Mouse (Mus musculus): ENCODE data around the gene Barhl2.

Barhl2 gene

DNA sequence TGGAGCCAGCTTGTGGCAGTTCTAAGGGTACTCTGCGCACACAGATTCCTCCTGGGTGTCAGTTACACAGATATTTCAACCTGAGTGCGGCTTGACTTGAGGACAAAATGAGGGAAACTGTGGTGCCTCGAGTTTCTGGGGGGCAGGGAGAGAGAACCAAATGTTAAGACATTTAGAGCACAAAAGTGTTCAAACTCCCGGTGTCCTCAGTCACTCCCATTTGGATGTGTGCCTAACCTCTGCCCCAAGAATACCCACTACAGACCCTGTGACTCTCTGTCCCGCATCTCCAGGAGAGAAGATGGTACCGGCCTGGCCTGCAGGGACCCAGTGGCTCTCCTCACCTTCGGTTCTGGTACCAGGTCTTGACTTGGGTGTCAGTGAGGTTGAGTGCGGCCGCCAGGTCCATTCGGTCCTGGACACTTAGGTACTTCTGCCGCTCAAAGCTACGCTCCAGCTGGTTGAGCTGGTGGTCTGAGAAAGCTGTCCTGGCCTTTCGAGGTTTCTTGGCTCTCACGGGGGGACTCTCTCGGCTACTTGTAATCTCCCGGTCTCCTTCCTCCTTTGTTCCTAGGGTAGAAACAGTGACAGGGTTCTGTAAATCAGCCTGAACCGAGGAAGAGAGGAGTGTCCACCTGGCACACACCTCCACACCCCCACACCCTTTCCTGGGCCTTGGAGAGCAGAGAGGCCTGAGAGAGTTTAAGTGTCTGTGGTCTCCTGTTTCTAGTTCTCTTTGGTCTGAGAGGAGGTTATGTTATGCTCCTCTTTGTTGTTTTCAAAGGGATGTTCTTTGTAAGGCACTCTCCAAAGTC is 2.7 kb downstream of the Barhl2 start:
- intact Hi-C loops (cut with DNase I): no loop called here

DNA sequence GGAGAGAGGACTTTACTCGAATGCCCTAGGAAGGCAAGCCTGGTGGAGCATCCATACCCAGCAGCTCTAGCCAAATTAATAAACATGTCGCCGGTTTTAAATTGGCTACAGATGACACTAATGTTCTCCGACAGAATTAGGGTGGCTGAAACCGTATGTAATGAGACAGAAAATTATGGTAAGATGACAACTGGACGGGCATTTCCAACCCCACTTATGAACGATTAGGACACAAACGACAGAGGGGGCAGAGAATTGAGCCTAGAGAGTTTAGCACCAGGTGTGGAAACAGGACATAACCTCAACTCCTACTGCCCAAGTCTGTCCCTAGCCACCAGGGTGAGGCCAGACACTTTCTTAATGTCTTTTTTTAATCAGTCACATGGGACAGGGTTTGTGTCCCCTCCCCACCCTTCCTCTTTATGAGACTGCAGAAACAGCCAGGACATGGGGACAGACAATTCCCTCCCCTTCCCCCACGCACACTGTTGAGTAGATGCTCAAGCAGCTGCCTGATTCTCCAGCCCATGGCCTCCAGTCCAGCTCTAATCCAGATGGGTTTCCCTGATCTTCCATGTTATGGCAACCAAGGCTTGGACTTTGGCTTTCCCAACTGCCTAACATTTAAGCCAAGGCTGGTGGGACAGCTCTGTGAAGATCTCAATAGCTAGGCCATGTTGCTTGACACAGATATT is 3.4 kb downstream of the Barhl2 start:
- intact Hi-C loops (cut with DNase I): no loop called here

DNA sequence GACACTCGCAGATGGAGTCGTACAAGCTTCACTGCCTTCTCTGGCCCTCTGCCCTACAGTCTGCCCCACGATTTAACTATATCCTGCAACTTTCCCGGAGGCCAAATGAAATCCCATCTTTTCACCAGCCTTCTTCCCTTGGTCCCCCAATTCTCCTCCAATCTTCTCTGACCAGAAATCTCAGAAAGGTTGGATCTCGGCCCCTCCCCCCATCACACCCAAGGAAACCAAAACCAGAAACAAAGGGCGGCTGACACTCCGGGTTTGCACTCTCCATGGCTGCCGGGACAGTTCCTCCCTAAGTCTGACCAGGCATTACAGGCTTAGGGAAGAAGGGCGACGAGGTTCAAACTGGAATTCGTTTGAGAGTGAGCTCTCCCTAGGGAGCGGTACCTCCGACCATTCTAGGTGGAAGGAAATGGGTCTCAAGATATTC is 4.1 kb downstream of the Barhl2 start:
- intact Hi-C loops (cut with DNase I): no loop called here

DNA sequence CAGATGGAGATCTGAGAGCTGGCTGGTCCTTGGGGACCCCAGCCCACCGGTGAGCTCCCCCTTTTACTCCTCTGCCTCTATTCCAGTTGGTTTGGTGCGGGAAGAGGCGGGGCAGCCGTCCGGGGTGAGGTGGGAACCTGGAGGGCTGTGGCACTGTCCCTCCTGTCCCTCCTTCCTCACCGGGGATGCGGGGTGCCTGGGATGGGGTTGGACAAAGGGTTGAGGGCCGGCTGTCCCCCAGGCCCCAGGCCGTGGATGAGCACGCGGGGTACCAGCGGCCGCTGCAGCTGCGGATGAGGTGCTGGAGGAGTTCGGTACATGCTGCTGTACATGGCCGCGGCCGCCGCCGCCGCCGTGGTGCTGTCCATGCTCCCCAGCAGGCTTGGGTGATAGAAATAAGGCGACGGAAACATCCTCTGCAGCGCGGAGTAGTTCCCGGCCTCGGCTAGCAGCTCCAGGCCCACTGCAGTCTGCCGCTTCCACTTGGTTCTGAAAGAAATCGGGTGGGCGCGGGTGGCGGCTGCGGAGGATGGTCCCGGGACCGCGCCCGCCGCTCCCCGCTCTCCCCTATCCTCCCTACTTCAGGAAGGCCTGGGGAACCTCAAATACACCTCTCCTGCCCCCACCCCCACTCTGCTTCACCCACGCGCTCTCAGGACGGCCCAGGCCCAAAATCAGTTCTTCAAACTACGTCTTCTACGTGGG is 4.6 kb downstream of the Barhl2 start:
- intact Hi-C loops (cut with DNase I): no loop called here

DNA sequence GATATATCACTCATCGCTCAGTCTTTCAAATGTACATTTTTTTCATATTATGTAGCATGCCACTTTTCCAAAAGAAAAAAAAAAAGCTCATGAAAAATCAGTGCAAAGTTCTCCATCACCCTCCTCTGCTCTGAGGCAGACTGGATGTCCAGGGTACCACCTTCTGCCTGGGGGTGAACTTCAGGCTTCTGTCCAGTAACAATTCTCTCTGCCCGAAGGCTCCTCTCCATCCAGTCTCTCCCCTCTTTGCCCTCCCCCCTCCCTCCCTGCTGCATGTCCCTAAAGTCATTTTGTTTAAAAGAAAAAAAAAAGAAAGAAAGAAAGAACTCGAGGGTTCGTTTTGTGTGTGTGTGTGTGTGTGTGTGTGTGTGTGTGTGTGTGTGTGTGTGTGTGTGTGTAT is 5.3 kb downstream of the Barhl2 start:
- intact Hi-C loops (cut with DNase I): no loop called here

DNA sequence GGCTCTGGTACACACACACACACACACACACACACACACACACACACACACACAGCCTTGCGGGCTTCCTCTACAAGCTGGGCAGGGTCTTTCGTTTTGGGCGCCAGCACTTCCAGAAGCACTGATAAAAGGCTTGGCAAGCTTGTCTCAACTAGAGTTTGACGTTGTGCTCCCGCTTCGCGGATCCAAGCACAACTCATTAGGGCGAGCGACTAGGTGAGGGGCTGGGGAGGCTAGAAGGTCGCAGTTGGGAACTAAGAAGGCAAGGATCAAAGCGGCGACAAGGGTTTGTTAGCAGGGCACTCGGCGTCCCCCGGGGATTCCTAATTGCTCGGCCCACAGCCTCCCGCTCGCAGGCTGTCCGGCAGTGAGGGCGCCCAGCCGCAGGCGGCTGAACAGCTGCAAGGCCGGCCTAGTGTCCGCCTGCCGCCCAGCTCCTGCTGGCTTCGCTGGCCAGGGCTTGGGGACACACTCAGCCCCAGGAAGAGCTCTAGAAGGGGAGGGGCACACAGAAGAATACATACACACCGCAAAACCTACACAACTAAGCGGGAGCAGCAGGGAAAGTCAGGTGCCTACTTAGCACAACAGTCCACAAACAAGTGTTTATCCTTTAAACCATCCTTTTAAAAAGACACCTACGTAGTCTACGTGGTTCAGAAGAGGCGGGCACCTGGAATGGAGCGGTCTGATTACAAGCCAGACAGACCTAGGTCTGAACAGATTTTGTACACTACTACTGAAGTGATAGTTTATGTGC is 6.1 kb downstream of the Barhl2 start:
- intact Hi-C loops (cut with DNase I): no loop called here

DNA sequence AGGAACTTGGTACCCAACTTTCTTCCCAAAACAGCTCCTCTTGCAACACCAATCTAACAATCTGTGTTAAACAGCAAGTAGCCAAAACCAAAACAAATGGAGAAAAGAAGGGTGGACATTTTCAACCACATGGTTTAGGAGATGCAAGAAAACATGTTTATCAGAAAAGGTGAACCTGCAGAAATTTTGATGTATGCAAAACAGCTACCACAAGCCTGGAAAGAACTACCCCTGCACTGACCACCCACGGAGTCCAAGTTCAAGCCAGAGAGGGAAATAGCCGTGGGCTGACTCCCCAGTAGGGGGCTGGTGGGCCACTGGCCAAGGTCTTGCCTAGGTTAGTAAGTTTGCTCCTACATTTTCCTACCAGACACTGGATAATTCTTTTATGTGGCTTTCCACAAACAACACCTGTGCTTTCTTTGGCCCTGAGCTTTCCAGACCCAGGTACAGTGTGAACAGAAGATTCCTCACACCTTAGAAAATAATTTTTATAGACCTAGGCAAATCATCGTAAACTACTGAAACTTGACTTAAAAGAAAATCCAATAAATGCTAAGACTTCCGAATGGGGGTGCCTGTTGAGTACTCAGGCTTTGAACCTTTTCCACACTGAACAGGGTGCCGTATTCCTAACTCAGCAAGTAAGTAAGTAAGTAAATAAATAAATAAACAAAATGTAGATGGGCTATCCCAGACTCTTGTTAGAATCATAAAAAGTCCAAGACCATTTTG is 7.4 kb downstream of the Barhl2 start:
- intact Hi-C loops (cut with DNase I): no loop called here

DNA sequence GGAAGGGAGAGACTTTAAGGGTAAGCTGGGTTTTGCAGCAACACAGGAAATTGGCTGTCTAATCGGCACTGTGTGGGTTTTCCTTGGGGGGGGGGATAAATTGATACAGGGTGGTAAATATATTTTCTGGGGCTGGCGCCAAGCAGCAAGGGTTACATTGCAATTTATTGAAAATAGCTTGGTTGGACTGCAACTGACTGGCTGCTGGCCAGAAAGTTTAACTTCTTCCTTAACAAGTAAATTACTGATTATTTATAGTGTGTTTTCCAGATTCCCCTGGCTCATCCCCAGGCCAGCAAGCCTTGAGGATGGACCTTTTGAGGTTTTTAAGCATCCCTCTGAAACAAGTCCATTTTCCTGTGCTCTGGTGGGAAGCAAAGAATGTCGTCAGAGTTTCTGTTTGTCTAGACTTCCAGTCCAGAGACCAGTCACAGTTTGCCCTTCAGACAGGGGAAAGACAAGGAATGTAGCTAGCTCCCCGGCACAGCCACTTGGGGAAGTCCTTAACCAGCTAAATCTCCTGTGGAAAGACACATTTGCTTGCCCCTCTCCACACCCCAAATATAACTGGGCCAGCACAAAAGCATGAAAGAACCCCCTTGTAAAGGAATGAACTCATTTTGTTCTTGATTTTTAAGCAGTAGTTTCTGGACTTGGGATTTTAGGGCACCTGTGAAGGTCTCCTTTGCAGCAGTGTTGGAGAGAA is 8.1 kb downstream of the Barhl2 start:
- intact Hi-C loops (cut with DNase I): no loop called here

DNA sequence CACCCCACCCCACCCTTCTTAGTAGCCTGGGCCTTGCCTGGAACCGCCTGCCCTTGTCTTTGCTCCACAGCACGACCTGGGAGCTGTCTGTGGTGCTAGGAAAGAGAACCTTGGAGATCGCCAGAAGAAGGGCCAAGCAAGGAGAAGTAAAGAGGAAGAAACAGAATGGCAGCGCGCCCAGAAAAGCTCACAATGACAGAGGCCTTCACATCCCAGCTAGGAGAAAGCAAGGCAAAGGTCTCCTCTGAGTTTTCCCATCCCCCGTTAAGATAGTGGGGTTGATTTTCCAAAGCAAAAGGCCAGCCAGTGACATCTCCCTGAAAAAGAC is 9.2 kb downstream of the Barhl2 start:
- intact Hi-C loops (cut with DNase I): no loop called here

DNA sequence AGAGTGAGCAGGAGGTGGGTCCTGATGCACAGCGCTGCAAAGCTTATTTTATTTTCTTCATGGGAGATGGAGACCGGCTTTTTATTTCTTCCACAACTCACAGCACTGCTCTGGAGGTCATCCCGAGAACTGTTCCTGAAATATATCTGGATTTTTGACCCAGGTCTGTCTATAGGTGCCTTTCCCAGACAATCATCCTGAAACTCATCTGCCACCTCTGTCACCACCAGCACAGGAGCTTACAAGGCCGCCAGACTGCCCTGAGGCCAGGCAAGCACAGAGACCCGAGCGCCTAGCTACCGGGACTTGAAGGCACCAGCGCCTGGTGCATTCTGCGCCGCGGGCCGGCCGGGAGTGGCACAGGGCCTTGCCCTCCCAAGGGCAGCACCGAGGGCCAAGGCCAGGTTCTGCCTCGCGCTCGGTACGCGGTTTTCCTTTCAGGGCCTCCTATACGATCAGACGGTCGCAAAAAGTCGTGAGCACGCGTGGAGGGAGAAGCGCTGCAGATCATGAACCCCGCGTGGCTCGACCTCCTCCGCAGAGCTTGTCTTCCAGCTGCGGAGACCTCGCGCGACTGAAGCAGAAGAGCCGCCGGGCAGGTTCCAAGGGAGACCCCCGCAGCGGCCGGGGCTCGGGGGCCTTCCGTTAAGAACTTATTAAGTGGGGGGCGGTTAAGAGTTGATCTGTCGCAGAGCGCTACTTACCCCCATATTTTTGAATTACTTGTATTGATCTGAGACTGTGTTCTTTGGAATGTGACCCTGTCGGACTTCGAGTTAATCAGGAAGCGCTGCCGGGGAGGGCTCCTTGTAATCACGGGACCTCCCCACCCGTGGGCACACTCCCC is 9.8 kb downstream of the Barhl2 start:
- intact Hi-C loops (cut with DNase I): no loop called here

DNA sequence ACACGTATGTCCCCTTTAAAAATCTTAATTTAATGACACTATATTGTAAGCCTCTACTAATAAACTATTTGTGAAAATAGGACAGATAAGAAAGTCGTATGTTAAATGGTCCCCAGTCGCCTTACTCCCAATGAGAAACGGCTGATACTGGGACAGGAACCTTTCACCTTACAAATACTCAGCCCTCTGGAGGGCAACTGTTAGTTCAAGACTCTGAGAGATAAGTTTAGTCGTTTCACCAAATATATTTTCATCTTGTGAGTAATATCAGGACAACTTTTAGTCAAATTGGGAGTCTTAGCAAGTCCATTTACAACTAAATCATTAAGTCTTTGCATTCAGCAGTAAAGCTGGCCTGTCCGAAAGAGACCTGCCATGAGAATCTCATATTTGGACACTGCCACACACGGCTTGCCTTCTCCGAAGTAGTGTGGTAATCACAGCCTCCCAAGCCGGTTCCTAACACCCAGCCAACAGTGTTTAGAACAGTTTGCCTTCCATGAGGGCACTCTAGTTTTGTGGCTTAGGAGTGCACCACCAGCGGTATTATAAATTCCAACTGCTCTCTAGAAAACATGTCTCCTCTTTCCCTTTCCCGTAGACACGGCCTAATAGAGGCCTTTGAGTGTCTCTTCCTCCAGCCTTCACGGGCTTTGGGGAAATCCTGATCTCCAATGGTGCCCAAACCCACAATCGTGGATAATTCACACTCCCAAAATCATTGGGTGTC is 10.7 kb downstream of the Barhl2 start:
- intact Hi-C loops (cut with DNase I): no loop called here

DNA sequence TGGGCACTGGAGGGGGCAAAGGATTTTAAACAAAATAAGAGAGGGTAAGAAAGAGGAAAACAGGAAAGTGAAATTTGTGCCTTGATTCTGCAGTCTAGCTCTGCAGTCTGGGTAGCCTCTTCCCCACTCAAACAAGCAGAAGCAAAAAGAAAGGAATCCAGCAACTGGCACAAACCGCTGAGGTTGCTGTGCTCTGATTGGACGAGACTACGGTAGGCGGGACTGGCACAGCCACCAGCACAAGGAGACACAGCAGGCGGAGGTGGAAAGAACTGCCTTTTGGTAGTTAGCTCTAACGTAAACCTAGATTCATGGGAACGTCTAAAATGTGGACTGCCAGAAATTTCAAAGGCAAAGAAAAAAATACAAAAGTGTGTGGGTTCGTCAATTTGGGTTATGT is 11.4 kb downstream of the Barhl2 start:
- intact Hi-C loops (cut with DNase I): no loop called here

DNA sequence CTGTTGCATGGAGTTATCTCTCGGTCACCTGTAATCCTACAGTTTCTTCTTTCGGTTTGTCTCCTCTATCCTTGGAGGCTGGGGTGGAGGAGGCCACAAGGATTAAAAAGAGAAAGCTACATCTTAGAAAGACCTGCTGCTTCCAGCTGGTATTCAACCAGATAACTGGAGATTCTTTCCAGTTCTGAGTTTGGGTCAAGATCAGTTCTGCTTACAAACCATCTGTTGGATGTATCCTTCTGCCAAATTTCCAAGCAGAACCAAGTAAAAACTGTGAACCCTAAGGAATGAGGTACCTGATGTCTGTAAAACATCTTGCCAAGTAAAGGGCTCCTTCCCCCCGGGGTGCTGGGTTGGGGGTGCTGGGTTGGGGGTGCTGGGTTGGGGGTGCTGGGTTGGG is 12.3 kb downstream of the Barhl2 start:
- intact Hi-C loops (cut with DNase I): no loop called here

DNA sequence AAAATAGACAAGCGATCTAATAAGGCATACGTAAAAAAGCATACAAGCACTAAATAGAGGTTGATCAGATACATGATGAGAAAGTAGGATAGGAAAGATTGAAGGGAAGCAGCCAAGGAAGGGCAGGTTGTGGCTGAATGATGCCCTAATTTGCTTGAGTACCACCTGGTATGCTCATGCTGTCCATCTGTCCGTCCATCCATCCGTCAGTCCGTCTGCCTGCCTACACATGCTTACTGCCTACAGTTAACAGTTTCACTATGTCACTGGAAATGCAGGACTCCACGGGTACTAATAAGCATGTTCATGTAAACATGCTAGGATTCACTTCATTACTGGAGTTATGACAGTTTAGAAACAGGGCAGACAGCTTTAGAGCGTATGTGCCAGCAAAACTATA is 19.1 kb downstream of the Barhl2 start:
- intact Hi-C loops (cut with DNase I): no loop called here

DNA sequence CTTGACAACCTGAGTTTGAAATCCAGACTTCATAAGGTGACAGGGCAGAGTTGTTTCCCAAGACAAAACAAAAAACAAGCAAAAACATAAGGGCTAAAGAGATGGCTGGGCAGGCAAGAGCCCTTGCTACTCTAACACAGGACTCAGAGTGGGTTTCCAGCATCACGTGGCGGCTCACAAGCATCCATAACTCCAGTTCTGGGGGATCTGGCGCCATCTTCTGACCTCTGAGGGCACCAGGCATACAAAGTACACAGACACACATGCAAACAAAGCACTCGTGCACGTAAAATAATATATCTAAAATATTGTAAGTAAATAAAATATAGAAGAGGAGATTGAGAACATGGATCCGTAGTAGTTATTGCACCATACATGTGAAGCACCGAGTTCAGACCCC is 31.9 kb downstream of the Barhl2 start:
- intact Hi-C loops (cut with DNase I): no loop called here

DNA sequence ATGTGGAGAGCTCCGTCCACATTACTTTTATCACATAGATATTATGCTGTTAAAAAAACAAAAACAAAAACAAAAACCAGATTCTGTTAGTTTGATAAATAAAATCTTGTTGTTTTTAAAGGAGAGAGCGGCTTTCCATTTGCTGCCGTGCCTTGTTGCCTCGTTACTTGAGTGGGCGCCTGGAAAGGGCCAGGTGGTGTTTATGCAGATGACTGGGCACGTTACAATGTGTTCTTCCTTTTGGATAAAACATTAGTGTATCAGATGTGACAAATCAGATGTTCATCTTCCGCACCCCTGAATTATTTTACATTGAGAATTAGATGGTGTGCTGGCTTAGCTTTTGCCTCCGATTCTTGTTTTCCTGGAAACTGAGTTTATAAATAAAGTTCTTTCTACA is 37.1 kb downstream of the Barhl2 start:
- intact Hi-C loops (cut with DNase I): no loop called here

DNA sequence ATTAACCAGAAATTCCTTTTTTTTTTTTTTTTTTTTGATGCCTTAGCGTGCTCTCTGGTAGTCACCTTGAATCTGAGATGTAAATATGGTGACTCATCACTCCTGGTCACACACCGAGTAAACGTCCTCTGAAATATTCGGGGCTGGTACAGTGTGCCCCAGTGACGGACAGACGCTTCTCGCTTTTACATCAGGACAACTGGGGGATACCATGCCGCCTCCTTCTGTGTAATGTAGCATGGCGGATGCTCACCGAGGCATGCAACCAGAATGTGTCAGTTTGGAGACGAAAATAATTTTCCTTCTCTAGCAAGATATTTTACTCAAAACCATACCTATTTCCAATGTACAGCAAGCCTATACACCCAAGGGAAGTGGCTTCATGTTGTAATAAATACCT is 37.6 kb downstream of the Barhl2 start:
- intact Hi-C loops (cut with DNase I): no loop called here

DNA sequence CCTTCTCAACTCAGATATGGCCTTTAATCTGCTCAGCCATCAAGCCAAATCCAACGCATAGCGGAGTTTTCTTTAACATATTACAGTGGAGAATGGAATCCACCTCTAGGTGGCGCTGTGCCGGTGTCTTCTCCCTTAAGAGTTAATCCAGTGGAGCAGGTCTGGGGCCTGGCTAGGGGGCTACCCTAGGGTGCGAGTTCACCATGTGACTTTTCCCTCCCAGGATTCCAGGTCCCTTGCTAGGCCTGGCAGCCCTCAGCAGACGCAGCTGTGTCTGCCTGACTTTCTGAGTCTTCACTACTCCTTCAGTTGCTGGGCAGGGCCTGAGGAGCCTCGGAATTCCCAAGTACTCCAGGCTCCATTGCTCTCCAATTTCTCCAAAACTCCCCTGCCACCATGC is 40.8 kb downstream of the Barhl2 start:
- intact Hi-C loops (cut with DNase I): no loop called here

DNA sequence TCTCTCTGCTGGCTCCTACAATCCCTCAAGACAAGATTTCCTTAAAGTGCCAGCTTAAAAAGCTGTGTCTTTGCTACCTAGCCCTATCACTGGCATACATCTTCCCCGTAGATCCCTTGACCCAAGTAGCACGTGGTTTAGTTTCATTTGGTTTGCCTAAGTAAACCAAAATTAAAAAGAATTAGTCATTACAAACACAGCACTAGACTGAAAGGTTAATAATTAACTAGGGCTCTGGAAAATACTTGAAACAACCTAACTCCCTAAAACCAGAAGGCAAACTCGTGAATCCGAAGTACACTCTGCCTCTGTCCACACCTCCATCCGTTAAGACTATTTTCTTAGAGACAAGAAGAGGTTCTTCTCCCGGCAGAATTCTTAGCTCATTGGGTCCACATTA is 41.4 kb downstream of the Barhl2 start:
- intact Hi-C loops (cut with DNase I): no loop called here
